Mouse (Mus musculus): Measurements from ENCODE around the gene Plk3. TPM values are rescaled to one million over a fixed set of nuclear protein-coding genes. Genes with fewer than 3 reads are reported as not detected.

The Plk3 gene
- polyA plus RNA-seq, 1 experiment from 2014 or later: 7.0 TPM

GRCm38 (mm10) chr4:117131890-117132793, 1.6 kb downstream of the Plk3 start:
- Histone ChIP-seq H3K27ac (ENCODE audit: low read depth, low read length) (no peak overlapping the region), H3K9me3 (replicated peaks; ENCODE audit: control insufficient read depth, low read length) (no peaks in the 10 kb centered on the region), H3K4me3 (ENCODE audit: low read depth, low read length) (peak overlapping the region; percentile 90), H3K27me3 (replicated peaks; ENCODE audit: control insufficient read depth, insufficient read depth, low read length) (0 out of 2 replicates have a peak, but pooled peaks cover 3% of the 10 kb centered on the region), H3K4me2 (ENCODE audit: low read length) (peak overlapping the region; percentile 89), H3K36me3 (ENCODE audit: control insufficient read depth, insufficient read depth, low read length) (peaks cover 24% of the 10 kb centered on the region), H3K4me1 (ENCODE audit: control insufficient read depth, insufficient read depth, low read length) (peaks cover 18% of the 10 kb centered on the region), H3K9ac (ENCODE audit: low read length) (peak overlapping the region; percentile 84; the same call in 1 of the 2 replicates)
- WGBS: 5% methylated on average over 7 of the region's 7 CpGs
- ATAC-seq: peak; percentile 16; the same call in 1 of the 2 replicates
- DNase-seq (ENCODE audit: low spot score): peak; percentile 62

- H3K27me3 ChIP-seq (replicated peaks; ENCODE audit: control insufficient read depth, insufficient read depth, low read length): 0 out of 2 replicates have a peak, but pooled peaks cover 3% of the 10 kb centered on the region
- no peak for DNase-seq (ENCODE audit: low spot score)
- H3K4me2 ChIP-seq (ENCODE audit: low read length): 0 out of 2 replicates have a peak overlapping the region, but pooled peaks have one; percentile 89
- peak overlapping the region; percentile 25; the same call in 1 of the 2 replicates for H3K9ac ChIP-seq (ENCODE audit: low read length)
- no peak overlapping the region for H3K27ac ChIP-seq (ENCODE audit: low read depth, low read length)
- H3K9me3 ChIP-seq (replicated peaks; ENCODE audit: control insufficient read depth, low read length): no peaks in the 10 kb centered on the region
- no peak overlapping the region for H3K4me3 ChIP-seq (ENCODE audit: low read depth, low read length)
- peaks cover 24% of the 10 kb centered on the region for H3K36me3 ChIP-seq (ENCODE audit: control insufficient read depth, insufficient read depth, low read length)
- peaks cover 18% of the 10 kb centered on the region for H3K4me1 ChIP-seq (ENCODE audit: control insufficient read depth, insufficient read depth, low read length)
- ATAC-seq: no peak
- WGBS: 49% methylated on average over 6 of the region's 6 CpGs
Measured at GRCm38 (mm10) chr4:117131198-117131597, 2.6 kb downstream of the Plk3 start.

- no peak overlapping the region for H3K9ac ChIP-seq (ENCODE audit: low read length)
- no peak overlapping the region for H3K4me3 ChIP-seq (ENCODE audit: low read depth, low read length)
- H3K27ac ChIP-seq (ENCODE audit: low read depth, low read length): no peak overlapping the region
- no peaks in the 10 kb centered on the region for H3K9me3 ChIP-seq (replicated peaks; ENCODE audit: control insufficient read depth, low read length)
- H3K27me3 ChIP-seq (replicated peaks; ENCODE audit: control insufficient read depth, insufficient read depth, low read length): 0 out of 2 replicates have a peak, but pooled peaks cover 3% of the 10 kb centered on the region
- peaks cover 21% of the 10 kb centered on the region for H3K4me1 ChIP-seq (ENCODE audit: control insufficient read depth, insufficient read depth, low read length)
- peaks cover 24% of the 10 kb centered on the region for H3K36me3 ChIP-seq (ENCODE audit: control insufficient read depth, insufficient read depth, low read length)
- ATAC-seq (no peak), DNase-seq (ENCODE audit: low spot score) (no peak)
- H3K4me2 ChIP-seq (ENCODE audit: low read length): no peak overlapping the region
- WGBS: 35% methylated on average over 6 of the region's 6 CpGs
Measured at GRCm38 (mm10) chr4:117130790-117131189, 3.0 kb downstream of the Plk3 start.

- Histone ChIP-seq H3K4me3 (ENCODE audit: low read depth, low read length) (no peak overlapping the region), H3K9me3 (replicated peaks; ENCODE audit: control insufficient read depth, low read length) (no peaks in the 10 kb centered on the region), H3K4me1 (ENCODE audit: control insufficient read depth, insufficient read depth, low read length) (peaks cover 31% of the 10 kb centered on the region), H3K27ac (ENCODE audit: low read depth, low read length) (no peak overlapping the region), H3K27me3 (replicated peaks; ENCODE audit: control insufficient read depth, insufficient read depth, low read length) (0 out of 2 replicates have a peak, but pooled peaks cover 3% of the 10 kb centered on the region), H3K36me3 (ENCODE audit: control insufficient read depth, insufficient read depth, low read length) (peaks cover 24% of the 10 kb centered on the region), H3K9ac (ENCODE audit: low read length) (no peak overlapping the region), H3K4me2 (ENCODE audit: low read length) (no peak overlapping the region)
- WGBS: 92% methylated on average over 33 of the region's 33 CpGs
- DNase-seq (ENCODE audit: low spot score): no peak
- no peak for ATAC-seq
Measured at GRCm38 (mm10) chr4:117127991-117128686, 5.6 kb downstream of the Plk3 start.

- Histone ChIP-seq H3K27ac (ENCODE audit: low read depth, low read length) (peak within 1 kb of the TSS; percentile 65; the same call in 1 of the 2 replicates), H3K9ac (ENCODE audit: low read length) (peak within 1 kb of the TSS; percentile 55), H3K4me2 (ENCODE audit: low read length) (peak within 1 kb of the TSS; percentile 28; the same call in 1 of the 2 replicates), H3K36me3 (ENCODE audit: control insufficient read depth, insufficient read depth, low read length) (peaks cover 24% of the 10 kb centered on the region), H3K27me3 (replicated peaks; ENCODE audit: control insufficient read depth, insufficient read depth, low read length) (no peaks in the 10 kb centered on the region), H3K4me3 (ENCODE audit: low read depth, low read length) (no peak within 1 kb of the TSS), H3K9me3 (replicated peaks; ENCODE audit: control insufficient read depth, low read length) (no peaks in the 10 kb centered on the region), H3K4me1 (ENCODE audit: control insufficient read depth, insufficient read depth, low read length) (peaks cover 18% of the 10 kb centered on the region)
- WGBS: 86% methylated on average over 9 of the region's 9 CpGs
- DNase-seq (ENCODE audit: low spot score): no peak
- no peak for ATAC-seq
Measured at GRCm38 (mm10) chr4:117126675-117127290, 7.0 kb downstream of the Plk3 start, which contains the start of gene Tctex1d4. Tctex1d4 (plus strand) TSS chr4:117126794.

GRCm38 (mm10) chr4:117125910-117126674, 7.7 kb downstream of the Plk3 start:
- DNase-seq (ENCODE audit: low spot score): peak; percentile 21
- Histone ChIP-seq H3K4me3 (ENCODE audit: low read depth, low read length) (no peak overlapping the region), H3K4me2 (ENCODE audit: low read length) (no peak overlapping the region), H3K27ac (ENCODE audit: low read depth, low read length) (peak overlapping the region; percentile 65; the same call in 1 of the 2 replicates), H3K27me3 (replicated peaks; ENCODE audit: control insufficient read depth, insufficient read depth, low read length) (no peaks in the 10 kb centered on the region), H3K9me3 (replicated peaks; ENCODE audit: control insufficient read depth, low read length) (no peaks in the 10 kb centered on the region), H3K4me1 (ENCODE audit: control insufficient read depth, insufficient read depth, low read length) (peaks cover 14% of the 10 kb centered on the region), H3K9ac (ENCODE audit: low read length) (peak overlapping the region; percentile 55; the same call in 1 of the 2 replicates), H3K36me3 (ENCODE audit: control insufficient read depth, insufficient read depth, low read length) (peaks cover 24% of the 10 kb centered on the region)
- peak; percentile 21; the same call in 1 of the 2 replicates for ATAC-seq
- 53% methylated on average over 15 of the region's 15 CpGs for WGBS

GRCm38 (mm10) chr4:117125348-117125909, 8.3 kb downstream of the Plk3 start, which contains the start of gene Btbd19:
Btbd19 (minus strand) TSS chr4:117125725.
- Histone ChIP-seq H3K4me2 (ENCODE audit: low read length) (peak within 1 kb of the TSS; percentile 28; the same call in 1 of the 2 replicates), H3K4me1 (ENCODE audit: control insufficient read depth, insufficient read depth, low read length) (peaks cover 14% of the 10 kb centered on the region), H3K9ac (ENCODE audit: low read length) (peak within 1 kb of the TSS; percentile 55), H3K9me3 (replicated peaks; ENCODE audit: control insufficient read depth, low read length) (no peaks in the 10 kb centered on the region), H3K27ac (ENCODE audit: low read depth, low read length) (peak within 1 kb of the TSS; percentile 65), H3K4me3 (ENCODE audit: low read depth, low read length) (no peak within 1 kb of the TSS; the same call in 1 of the 2 replicates), H3K36me3 (ENCODE audit: control insufficient read depth, insufficient read depth, low read length) (peaks cover 21% of the 10 kb centered on the region), H3K27me3 (replicated peaks; ENCODE audit: control insufficient read depth, insufficient read depth, low read length) (no peaks in the 10 kb centered on the region)
- 32% methylated on average over 8 of the region's 8 CpGs for WGBS
- peak; percentile 59 for ATAC-seq
- peak; percentile 87 for DNase-seq (ENCODE audit: low spot score)
